Mouse (Mus musculus) lung, postnatal 4 days (tissue): ENCODE measurements around the gene Runx3.

Source experiments
- DNase-seq, 2 experiments: peaks; one replicate each; pipeline ENCODE4 v3.0.0; 2021

Runx3 gene

DNA sequence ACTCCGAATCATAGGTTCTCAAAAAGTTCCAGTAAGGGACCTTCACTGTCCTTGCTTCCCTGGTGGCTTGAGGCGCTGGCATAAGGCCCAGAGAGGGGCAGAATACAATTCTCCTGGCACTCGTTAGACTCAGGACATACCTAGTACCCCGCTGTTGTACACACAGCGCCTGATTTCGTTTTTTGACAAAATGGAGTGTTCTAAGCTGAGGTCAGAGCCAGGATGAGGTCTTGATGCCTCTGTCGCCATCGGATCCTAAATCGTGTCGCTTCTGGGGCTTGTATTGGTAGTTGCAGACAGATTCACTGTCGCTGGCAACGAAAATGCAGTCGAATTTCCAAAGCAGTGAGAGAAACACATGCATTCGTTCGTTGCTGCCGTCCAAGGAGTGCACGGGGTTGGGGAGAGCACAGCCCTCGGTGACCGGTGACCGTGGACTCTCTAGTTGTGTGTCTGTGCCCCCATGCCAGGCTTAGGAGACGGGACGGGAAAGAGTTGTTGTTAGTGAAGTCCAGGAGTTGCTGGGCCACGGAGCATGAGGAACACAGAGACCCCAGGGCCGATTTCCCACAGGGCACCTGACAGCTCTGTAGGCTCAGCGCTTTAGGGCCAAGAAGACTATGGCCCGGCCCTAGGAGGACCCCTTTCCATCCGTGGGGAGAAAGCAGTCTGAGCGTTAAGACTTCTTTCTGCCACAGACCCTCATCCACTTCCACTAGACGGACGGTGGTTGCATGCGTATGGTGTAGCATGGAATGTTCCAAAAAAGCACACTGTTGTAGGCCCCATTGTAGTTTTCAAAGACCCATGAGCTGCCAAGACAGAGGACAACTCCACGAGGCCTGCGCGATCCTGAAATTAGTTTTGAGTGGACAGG lies 30.9 kb downstream of the Runx3 start:
- DNase-seq, result peak in 1 of 2 experiments; percentile 31

DNA sequence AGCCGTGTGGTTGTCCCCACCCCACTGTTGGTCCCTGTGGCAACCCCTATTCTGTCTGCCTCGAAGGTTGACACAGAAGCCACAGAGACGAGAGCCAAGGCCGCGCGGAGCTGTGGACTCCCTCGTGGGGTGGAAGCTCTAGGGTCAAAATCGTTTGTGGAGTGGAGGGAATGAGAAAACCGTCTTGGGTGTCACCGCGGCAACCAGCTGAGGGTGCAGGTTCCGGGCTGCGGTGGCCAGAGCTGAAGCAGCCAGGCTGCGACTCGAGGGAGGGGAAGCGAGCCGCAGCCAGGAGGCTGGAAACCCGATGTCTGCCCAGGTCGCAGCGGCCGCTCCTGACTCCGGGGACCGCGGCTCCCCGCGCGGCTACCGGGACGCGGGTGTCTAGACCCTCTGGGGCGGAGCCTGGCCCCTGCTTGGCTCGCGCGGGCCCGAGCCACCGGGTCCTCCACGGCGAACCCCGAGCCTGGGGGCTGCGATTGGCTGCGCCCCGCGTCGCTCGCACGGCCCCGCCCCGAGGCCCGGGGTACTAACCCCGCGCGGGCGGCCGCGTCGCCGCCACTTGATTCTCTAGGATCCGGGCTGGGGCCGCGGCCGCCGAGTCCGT lies 31.6 kb downstream of the Runx3 start:
- peak; percentile 36 to 48 for DNase-seq

DNA sequence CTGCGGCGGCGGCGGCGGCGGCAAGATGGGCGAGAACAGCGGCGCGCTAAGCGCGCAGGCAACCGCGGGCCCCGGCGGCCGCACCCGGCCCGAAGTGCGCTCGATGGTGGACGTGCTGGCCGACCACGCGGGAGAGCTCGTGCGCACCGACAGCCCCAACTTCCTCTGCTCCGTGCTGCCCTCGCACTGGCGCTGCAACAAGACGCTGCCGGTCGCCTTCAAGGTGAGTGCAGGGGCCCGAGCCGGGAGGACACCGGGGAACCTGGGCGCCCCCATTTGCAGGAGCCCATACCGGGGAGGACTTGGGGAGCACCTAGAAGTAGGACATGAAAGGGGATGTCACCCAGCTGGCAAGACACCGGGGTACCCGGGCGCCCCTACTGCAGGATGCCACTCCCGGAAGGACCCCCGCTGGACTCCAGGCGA lies 32.4 kb downstream of the Runx3 start:
- peak; percentile 54 to 64 for DNase-seq

DNA sequence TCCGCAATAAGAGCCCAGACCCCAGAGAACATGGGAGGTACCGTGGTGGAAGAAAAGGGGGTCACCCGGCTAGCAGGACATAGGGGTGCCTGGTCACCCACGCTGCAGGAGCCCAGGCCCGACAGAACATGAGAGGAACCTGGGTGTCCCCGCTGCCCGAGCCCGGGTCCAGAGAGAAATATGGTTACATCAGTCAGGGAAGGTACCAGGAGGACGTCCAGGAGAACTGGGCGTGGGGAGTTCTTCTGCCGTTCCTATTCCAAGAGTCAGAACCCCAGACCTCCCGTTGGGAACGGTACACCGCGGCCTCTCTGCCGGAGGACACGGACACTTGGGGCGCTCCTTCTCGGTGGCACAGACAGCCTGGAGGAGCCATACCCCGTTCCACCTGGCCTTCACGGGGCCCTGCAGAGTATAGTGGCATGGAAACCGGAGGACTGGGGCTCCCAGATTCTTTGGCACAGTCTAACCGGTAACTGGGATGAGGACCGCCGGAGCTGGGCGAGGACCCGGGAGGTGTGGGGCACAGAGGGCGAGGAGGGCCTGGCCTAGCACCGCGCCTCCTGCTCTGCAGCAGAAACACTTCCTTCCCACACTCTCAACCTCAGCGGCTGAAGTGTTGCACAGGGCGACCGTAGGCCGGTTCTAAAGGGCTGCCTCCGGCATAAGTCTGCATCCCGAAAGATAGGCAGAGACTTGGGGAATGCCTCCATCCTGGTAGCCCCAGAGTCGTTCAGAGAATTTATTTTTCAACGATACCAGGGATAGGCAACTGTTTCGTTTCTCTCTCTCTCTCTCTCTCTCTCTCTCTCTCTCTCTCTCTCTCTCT lies 33.0 kb downstream of the Runx3 start:
- peak; percentile 46 to 50 for DNase-seq

DNA sequence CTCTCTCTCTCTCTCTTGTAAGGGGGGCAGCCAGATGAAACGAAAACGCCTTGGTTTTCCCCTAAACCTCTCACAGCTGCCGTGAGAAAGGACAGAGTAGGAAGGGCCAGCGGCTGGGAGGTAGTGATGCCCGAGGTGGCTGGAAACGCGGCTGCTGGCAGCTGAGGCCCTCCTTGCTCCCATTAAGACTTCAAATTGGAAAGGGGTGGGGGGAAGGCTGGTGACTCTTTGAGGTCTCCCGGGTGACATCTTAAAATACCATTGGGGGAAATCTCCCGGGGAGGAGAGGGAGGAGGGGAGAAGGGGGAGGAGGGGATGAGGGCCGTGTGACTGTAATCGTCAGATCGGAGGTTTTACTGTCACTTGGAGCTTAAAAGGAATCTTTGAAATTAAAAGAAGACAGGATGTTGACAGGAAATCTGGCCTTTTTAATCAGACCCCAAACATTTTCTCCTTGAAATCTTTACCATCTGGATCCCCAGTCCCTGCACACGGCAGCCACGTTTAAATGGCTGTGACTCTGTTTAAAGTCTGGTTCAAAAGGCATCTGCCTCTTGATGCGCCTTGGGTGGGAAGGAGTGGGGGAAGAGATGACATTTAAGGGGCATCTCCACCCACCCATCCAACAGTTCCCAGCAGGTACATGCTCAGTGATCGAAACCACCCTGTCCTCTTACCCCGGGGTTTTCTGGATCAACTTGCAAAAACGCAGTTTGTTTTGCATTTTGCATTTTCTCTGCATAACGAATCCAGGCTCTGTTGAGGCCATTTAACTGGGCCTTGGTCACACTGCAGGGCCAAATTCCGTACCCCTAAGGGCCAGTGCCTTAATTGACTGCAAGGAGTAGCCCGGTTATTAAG lies 33.9 kb downstream of the Runx3 start:
- no peak for DNase-seq

DNA sequence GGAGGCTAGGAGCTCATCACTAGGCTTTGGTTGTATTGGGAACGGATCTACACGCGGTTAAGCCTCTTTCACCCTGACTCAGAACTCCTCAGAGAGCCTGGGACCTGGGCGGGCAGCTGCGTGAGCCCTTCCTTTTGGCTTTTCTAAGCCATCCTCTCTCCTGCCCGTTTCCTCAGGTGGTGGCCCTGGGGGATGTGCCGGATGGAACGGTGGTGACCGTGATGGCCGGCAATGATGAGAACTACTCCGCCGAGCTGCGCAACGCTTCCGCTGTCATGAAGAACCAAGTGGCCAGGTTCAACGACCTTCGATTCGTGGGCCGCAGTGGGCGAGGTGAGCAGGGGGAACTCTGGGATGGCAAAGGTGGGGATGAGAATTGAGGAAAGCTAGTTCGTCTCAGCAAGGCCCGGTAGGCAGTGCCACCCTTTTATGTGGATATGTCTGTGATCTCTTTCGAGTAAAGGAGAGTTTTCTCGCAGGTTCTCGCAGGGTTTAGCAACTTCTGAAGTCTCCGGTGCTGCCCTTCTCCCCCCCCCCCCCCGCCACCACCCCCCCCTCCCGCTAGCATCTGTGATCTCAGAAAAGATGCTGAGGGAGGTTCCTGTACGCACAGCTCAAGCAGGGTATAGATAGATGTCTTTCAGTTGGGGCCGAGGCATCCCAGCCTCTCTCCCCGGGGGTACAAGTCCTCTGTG lies 34.8 kb downstream of the Runx3 start:
- no peak for DNase-seq

DNA sequence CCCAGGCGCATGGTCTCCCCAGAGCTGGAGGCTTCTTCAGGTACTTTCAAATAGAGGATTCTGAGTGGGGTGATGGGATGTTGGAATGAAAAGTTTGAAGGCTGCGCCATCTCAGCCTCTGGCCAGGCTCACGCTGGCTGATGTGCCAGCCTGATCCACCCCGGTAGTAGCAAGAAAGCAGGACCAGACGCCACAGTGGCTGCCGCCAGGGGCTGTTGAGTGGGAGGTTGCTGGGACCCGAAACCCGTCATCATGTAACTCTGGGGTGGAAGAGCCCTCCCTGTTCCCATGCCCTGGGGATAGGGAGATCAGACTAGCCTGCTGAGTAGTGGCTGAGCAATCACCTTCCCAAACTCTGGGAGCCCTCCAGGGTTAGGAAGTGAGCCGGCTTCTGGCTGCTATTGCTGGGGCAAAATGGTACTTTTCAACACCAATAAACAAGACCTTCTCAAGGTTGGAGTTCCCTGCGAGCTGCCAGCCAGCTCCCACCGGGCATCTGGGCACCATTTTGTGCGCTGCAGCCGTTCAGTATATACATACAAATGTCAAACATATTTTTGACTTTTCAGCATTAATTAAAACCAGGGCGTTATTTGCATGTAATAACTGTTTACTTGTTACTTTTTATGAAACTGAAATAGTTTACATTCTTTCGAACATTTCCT lies 35.5 kb downstream of the Runx3 start:
- no peak for DNase-seq

DNA sequence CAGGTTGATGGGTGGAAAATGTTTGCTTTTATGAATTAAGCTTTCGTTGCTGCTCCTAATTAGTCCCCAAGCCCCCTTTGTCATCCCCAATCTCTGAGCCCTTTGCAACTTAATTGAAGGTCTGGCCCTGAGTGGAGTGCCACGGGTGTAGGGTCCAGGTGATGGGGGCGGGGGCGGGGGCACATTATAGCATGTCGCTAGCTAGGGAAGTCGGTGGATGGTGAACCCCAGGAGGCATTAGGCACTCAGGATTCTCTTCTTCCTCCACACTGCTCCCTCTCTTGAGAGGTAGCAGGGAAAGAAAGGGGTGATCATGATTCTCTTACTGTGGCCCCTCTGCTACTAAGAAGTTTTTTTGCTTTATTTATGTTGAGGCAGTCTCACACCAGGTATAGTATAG lies 36.1 kb downstream of the Runx3 start:
- DNase-seq, result no peak

DNA sequence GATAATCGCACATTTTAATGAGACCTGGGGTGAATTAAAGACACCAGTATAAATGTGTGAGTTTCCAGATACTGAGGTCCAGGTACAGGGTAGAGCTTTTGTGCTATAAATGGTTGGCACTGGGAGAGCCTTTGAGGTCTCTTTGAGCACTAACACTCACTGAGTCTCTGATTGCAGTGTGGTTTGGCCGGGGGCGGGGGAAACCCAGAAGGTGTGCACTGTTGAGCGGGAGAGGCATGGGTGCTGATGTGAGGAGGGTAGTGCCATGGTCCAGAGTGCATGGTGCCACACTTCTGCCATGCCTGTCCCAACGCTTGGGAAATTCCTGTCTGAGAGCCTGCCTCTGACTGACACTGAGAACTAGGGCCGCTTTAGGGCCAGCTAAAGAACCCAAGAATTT lies 36.9 kb downstream of the Runx3 start:
- no peak for DNase-seq

DNA sequence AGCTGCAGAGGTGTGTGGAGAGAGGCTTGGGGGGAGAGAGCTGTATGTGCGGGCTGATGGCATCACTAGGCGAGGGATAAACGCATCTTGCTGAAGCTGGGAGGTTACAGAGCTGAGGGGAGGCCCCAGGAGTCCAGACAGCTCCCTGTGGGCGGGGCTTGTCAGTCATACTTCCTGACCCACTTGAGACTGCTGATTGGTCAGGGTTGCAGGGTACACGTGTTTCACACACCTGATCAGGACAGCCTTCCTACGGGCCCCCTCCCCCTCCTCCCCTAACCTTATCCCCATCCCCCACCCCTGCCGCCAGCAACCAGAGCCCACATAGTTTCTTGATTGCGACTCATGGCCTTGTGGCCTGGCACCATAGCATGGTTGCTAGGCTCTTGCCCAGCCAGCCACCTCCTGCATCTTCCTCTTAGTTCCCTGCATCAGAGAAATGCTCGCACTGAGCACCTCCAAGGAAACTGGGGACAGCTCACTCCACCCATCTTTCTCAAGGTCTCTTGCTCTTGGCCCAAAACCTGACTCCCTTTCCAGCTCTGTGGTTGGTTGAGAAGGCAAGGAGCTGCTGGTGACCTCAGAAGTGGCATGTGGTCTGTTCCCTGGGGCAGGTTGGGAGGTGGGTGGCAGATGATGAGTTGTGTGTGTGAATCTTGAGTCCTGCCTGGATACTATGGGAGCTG lies 38.4 kb downstream of the Runx3 start:
- no peak for DNase-seq

DNA sequence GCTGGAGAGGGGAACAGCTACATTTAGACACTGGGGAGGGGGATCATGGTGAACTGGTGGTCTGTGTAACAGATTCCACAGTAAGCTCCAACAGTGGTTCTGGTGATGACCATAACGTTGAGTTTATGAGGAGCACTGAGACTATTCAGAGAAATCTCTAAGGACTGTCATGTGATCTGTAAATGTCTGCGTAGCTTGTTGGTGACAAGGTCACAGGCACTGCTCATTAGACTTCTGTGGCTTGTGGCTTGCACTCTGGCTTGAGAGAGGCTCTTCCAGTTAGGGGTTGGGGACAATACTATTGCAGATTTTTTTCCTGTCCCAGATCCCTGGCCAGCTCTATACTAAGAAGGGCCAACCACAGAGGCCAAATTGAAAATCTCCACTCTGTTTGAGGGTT lies 39.2 kb downstream of the Runx3 start:
- no peak for DNase-seq

DNA sequence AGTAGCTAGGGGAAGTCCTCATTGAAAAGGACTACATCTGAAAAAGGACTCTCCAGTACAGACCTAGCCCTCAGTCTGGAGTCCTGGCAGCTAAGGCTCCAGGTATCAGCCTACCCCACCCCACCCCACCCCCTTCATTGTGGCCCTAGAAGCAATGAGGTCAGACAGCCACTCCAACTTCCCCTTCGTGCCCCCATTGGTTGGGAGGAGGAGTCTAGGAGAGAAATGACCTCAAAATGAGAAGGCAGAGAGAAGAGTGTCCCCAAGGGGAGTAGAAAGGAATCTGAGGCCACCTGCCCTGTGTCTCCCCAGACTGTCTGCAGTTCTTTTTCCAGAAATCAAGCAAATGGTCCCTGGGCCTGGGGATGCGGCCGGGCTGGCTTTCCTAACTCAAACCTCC lies 39.7 kb downstream of the Runx3 start:
- DNase-seq, result no peak

DNA sequence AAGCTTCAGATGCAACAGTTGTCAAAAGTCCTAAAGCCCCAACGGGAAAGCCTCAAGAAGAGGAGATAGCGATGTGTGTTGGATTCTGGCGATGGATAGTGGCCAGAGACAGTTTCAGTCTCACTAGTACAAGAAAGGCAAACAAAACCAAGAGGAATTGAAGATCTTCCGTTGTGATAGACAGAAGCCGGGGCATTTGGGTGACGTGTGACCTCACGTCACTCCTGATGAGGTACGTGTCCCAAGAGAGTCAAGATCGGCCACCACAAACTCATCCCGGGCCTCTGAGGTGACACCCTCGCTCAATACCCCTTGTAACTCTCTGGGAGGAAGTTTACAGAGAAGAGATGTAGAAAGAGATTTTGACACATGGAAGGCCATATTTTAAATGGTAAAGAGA lies 41.0 kb downstream of the Runx3 start:
- DNase-seq, result no peak

DNA sequence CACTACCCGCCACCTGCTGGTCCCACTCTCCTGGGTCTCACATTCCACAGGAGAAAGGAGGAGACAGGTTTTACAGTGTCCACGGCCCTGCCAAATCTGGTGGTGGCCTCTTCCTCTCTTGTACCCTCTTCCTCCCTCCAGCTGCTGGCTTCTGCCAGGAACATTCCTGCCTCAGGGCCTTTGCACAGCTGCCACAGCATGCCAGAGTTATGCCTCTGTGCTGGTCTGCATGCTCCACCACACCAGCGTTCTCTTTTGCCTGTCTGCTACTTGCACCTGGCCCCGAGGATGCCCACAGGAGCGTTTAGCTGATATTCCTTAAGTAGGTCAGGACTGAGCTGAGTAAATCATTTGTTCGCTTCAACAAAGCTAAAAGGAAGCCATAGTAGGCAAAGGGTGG lies 45.3 kb downstream of the Runx3 start:
- DNase-seq, result no peak

DNA sequence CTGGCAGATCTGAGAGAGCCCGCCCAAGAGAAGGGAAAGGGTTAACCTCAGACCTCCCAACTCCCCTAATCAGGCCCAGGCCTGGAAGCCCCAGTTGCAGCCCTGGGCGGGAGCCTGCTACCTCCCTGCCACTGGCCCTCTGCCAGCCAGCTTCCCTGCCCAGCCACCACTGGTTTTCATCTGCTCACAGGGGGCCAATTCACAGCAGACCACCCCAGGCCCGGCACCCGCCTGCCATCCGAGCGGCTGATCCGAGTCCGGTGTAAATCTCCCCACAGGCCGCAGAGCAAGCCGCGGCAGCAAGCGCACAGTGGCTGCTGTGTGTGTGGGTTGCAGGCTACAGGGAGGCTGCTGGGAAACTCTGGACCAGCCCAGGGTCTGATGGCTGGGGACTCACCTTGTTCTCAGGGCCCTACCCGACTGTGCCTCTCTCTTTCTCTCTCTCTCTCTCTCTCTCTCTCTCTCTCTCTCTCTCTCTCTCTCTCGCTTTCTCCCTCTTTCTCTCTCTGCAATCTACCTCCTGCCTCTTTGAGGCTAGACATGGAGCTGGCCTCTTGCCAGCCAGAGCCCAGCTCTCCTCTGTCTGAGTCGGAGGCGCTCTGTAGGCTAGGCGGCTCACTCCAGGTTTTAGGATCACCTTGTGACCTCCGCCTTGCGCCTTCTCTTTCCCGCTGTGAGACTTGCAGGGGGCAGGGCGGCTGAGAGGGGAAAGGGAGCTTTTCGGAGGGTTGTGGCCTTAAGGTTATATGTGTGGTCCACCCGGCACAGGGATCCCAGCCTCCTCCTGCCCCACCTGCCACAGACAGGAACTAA lies 46.2 kb downstream of the Runx3 start:
- DNase-seq, result no peak

DNA sequence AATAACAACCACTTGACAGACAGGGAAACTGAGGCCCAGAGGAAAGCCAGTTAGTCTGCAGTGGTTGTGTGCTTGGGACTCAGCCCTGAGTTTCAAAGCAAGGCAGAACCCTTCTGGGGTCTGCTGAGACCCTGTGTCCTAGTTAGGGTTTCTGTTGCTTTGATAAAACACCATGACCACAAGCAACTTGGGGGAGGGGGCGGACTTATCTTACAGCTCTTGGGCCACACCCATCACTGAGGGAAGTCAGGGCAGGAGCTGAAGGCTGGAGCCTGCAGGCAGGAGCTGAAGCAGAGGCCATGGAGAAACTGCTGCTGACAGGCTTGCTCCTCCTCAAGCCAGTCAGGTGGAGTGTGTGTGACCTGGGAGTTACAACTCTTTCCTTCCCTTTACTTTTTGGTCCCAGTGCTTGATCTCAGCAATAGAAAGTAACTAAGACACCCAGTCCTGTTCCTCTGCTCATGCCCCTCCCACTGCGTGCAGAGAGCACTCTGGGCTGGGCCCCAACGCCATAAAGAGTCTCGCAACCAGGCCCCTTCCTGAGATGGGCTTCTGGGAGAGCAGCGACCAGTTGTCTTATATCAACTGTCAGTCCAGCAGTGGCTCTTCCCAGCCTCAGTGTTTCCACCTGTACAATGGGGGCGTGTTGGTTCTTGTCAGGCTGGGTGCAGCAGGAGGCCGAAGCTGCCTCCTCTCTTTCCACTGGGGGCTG lies 47.5 kb downstream of the Runx3 start:
- DNase-seq, result no peak

DNA sequence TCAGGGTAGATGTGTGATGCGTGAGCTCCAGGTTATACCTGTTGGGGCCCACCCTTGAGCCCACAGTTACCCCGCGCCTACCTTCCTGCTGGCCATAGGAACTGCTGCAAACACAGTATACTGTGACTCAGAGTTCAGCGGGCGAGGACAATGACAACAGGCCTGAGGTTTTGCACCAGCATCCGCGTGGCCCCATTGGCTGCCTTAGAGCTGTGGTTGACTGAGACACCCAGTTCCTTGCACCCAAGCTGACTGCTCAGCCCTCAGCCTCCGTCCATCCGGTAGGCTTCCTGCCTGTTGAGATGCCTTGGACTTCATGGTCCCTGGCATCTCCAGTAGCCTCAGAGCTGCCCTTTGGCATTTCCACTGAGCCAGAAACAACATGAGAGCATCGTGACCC lies 48.6 kb downstream of the Runx3 start:
- no peak for DNase-seq

DNA sequence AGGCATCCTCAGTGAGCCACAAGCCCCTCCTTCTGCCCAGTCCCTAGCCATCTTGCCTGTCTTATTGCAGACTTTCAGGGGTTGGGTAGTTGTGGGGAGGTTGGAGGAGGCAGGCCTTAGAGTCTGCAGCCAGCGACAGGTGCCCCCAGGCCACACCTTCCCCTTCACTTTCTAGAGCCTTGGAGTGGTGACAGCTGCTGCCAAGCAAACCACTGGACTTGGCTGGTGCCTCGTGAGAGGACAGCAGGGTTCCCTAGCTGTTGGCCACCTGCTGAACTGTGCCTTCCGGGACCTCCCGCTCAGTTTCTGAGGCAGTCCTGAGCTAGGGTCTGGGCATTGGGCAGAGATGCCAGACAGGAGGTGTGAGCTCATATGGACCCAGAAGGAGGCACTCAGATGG lies 49.0 kb downstream of the Runx3 start:
- DNase-seq, result no peak

DNA sequence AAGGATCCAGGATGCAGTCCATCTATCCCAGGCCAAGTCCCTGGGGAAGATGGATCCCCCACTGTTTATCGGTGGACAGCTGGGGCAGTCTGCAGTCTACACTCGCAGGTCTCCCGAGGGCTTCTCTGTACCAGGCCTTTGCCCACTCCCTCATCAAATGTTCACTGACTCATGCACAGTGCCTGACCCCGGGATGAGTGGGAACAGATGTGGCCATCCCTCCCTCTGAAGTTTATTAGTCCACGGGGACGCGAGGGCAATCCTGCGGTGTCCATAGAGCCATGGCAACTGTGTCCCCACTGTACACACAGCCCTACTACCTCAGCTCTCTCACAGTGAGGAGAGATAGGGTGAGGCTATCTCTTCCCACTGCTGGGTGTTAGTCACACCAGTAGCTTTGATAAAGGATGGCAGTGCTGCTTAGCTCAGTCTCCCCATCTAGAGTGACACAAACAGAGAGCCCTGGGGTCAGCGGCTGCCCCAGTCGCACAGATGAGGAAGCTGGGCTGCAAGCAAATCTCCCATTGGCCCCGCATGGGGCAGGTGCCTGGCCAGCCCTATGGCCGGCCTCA lies 50.9 kb downstream of the Runx3 start:
- DNase-seq, result no peak
